Mouse (Mus musculus) NIH3T3 (cell line): ENCODE measurements around the gene C2cd4c.

Experiments used
- DNase-seq: peaks from one replicate; pipeline ENCODE4 v3.0.0-alpha.2; 2012; ENCODE audit warnings: low read depth

The C2cd4c gene

DNA sequence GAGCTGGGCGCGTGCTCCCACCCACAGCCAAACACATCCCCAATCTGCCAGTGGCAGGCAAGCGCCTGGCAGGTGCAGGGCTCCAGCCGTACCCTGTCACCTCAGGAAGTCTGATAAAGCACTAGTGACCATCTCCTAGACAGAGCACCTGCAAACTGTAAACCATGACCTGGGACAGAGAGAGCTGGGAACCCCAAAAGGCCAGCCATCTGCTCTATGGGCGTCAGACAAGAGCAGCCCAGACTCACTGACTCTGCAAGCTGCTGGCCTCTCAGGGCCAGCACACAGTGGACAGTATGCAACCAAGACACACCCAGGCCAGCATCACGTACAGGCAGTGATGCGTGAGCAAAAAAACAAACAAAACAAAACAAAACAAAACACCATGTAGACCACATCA, 34.9 kb downstream of the C2cd4c start:
- DNase-seq = no peak

DNA sequence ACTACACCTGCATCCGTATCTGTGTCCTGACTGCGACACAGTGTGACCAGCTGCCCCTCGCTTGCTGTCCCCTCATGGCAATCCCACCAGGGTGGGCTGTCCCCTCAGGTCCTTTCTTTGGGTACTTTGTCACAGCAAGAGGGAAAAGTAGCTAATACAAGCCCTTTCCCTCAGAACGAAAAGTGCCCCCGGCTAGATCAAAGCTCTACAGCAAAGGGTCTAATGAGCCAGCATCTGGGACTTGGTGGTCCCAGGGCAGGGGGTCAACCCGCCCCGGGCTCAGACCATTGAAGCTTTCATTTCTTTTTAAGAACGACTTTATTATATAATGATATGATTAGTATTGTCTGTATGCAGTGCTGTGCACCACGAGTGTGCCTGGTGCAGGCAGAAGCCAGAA, 35.5 kb downstream of the C2cd4c start:
- no peak for DNase-seq

DNA sequence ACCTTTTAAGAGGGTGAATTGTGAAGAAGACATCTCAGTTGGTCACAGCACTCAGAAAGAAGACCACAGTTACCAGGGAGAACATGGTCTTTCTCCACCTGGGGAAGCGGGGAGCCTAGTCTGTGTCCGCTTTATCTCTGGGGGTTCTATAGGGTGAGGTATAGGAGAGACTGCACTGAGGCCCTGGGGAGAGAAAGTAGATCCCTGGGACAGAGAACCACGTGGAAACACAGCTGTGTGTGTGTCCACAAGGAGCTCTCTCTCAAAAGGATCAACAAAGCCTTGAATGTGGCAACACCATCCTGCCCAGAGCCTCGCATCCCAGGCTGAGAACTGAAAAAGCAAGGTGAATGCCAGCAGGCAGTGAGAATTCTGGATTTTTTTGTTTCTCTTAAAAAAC, 36.4 kb downstream of the C2cd4c start:
- no peak for DNase-seq

DNA sequence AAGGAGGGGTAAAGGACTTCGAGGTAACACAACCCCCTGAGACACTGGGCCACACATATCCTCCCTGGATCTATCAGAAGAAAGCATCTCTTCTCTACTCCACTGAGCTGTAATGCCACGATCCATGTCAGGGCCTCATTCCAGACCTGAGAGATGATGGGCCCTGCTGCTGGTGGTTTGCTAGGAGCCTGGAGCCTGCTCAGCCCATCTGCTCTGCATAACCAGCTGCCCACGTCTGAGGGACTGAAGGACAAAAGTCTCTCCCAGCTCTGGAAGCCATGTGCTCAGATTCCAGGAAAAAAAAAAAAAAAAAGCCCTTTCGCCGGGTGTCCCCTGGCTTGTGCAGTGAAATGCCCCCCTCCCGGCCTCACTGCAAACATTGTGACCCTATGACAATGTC, 38.1 kb downstream of the C2cd4c start:
- DNase-seq = no peak

DNA sequence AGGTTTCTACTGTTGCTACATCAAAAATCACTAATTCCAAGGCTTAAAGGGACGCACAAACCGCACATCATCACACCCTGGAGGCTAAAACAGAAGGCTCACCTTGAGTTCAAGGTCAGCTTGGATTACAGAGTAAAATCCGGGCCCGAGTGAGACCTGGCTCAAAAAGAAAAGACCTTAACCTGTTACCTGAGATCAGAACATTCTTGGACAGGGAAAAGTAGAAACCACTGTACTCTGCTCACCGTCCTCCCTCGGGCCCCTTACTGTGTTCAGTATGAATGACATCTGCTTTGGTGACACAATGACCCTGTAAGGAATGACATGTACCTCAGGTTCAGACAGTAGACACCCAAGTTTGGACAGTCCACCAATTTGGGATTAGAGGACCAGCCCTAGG, 39.0 kb downstream of the C2cd4c start:
- no peak for DNase-seq

DNA sequence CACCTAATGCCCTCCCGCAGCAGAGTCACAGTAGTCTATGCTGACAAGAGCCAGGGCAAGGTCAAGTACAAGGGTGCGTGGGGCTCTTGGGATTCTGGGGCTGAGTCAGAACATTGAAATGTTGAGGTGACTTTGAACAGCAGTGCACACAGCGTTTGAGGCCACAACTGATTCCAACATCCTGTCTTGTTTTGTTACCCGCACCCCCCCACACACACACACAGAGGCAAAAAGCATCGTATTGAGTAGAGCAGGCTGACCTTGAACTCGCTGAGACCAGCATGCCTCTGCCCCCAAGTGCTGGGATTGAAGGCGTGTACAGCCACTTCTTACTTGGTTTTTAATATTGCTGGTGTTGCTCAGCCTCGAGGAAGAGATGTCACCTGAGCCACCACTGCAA, 39.5 kb downstream of the C2cd4c start:
- no peak for DNase-seq

DNA sequence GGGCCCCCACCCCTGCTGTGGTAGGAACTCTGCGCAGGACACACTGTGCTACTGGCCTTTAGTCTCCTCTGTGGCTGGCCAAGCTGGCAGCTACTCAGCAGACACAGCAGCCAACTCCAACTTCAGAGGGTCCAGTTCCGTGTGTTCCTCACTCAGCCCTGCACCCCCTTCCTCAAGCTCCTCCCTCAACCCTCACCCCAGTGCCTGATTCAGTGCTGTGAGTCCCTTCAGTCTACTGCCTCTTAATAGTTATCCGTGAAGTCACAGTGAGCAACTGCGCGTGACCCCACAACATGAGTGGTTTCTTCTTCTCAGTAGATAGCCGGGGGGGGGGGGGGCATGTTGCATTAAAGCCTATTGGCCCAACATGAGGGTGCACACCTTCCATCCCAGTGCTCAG, 40.2 kb downstream of the C2cd4c start:
- DNase-seq = no peak

DNA sequence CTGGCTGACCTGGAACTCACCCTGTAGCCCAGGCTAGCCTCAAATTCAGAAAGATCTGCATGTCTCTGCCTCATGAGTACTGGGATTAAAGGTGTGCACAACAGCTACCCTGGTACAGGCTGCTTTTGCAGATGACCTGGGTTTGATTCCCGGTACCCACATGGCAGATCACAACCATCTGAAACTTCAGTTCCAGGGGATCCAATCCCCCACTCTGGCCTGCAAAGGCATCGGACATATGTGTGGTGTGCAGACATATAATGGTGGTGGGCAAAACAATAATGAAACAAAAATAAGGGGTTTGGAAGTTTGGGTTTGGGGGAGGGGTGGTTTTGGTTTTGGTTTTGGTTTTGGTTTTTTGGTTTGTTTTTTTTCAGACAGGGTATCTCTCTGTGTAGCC, 42.5 kb downstream of the C2cd4c start:
- no peak for DNase-seq

DNA sequence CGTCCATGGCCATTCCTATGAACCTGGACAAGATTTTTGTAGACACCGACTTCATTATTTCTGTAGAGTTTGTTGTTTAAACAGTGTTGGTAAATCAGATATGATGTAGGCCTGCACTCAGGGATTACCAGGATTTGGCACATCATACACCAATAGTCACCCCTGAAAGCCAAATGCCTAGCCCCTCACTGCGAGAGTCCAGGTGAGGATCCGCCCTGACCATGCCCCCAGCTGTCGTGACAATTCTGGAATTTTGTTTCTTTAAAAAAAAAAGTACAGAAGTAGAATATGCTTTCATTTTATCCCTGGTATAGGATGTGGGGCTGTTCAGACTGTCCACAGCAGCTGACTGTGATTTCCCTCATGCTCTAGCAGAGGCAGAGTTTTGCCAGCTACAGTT, 43.9 kb downstream of the C2cd4c start:
- DNase-seq = no peak

DNA sequence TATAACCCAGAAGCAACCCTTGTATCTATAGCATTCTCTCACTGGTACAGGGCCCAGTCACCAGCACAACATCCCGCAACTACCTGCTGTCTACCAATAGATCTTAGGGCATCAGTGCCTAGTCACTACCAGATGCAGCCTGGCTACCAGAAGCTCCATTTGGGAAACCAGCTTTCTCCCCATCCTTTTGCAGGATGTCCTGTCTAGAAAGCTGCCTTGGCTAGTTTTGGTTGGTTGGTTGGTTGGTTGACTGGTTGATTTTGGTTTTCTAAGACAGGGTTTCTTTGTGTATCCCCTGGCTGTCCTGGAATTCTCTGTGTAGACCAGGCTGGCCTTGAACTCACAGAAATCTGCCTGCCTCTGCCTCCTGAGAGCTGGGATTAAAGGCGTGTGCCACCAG, 54.1 kb downstream of the C2cd4c start:
- DNase-seq = no peak

DNA sequence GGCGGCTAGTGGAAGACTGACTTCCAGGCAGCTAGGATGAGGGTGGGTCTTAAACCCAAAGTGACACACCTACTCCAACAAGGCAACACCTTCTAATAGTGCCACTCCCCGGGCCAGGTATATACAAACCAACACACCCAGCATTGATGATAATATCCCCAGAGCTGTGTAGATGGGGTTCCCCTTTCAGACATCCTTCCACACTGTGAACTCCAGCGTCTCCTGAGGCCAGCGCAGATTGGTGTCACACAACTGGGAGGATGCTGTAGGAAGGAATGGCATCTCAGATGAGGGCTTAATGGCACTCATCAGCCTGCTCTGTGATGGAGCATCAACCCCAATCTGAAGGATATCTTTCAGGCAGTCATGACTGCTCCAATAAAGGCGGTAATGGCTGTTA, 56.3 kb downstream of the C2cd4c start:
- DNase-seq = no peak

DNA sequence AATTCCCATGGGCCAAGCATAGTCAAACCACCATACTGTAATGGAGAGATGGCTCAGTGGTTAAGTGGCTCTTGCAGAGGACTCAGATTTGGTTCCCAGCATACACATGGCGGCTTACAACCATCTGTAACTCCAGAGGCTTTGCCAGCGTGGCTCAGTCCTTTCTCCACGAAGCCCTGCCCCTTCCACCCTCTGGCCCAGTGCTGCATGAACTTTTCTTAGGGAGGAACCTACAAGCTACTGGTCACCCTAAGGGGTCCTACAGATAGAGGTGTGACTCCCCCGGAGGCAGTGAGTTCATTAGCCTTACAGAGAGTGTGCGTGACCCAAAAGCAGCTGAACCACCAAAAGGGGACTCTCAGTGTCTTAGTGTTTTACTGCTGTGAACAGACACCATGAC, 56.9 kb downstream of the C2cd4c start:
- no peak for DNase-seq
